ENCODE assay signal across 15 mouse cellular contexts in the genomic region with DNA sequence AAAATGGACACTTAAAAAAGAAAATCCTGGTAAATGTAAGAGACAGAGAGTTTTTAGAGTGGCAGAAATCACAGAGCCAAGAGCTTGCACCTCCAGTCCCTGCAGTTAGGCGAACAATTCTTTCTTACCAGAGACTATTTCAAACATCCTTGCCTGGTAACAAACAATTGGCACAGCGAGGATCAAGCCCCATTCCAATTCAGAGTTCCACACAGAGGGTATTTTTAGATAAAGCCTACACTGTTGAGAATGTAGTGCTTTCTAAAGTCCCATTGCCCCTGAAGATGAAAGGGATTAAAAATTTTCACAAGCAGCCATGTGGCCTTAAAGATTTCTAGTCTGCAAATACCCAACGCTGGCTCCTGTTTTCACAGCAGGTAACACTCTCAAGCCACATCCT. TPM values are rescaled to one million over a fixed set of nuclear protein-coding genes. Genes with fewer than 3 reads are reported as not detected.
A peak's percentile ranks its signal among the peaks of the same experiment; 100 is the strongest.
DNase-seq lines count a peak whose midpoint lies in the region; ATAC-seq and TF ChIP-seq lines count a peak whose summit lies in the region.
"Had no signal": no experiment of that assay in that cellular context is flagged by ENCODE, and none has a peak within 500 bp of the region (broad histone marks: within the 10 kb centered on the region; RNA-seq: fewer than 3 reads in every experiment).

No protein-coding gene starts in this region.

- H3K4me1 ChIP-seq in heart, embryonic 16.5 days (ENCODE audit: control insufficient read depth, insufficient read depth, low read length) = peaks cover 16% of the 10 kb centered on the region
- H3K4me1 ChIP-seq in lung, postnatal 0 days (ENCODE audit: insufficient read depth, low read depth, low read length) = no peaks in the 10 kb centered on the region
- H3K4me1 ChIP-seq in limb, embryonic 10.5 days = peaks cover 57% of the 10 kb centered on the region

- H3K9ac ChIP-seq in heart, embryonic 16.5 days (ENCODE audit: low read length) = no peak overlapping the region
- no peak overlapping the region for H3K9ac ChIP-seq in lung, postnatal 0 days (replicated peaks; ENCODE audit: low read depth)
- H3K9ac ChIP-seq: midbrain, embryonic 12.5 days had no signal

- H3K9me3 ChIP-seq in heart, embryonic 16.5 days (replicated peaks; ENCODE audit: control insufficient read depth, low read length) = no peaks in the 10 kb centered on the region
- H3K9me3 ChIP-seq in lung, postnatal 0 days (ENCODE audit: low read length) = no peaks in the 10 kb centered on the region
- no peaks in the 10 kb centered on the region for H3K9me3 ChIP-seq in limb, embryonic 10.5 days (replicated peaks)
- H3K9me3 ChIP-seq: midbrain, embryonic 12.5 days had no signal

- WGBS in heart, embryonic 16.5 days = 39% methylated on average over 3 of the region's 3 CpGs
- 36% methylated on average over 3 of the region's 3 CpGs for WGBS in lung, postnatal 0 days
- 62% methylated on average over 3 of the region's 3 CpGs for WGBS in limb, embryonic 10.5 days

- ATAC-seq in frontal cortex, adult (ENCODE audit: low TSS enrichment) = 0 out of 2 replicates have a peak, but pooled peaks have one; percentile 17
- ATAC-seq in heart, embryonic 16.5 days (replicated peaks; ENCODE audit: extremely low read depth, insufficient read depth, low FRiP score) = no peak
- 0 out of 2 replicates have a peak, but pooled peaks have one; percentile 5 for ATAC-seq in lung, postnatal 0 days
- ATAC-seq: intestine, postnatal 0 days; Patski had no signal

- no peak for DNase-seq in frontal cortex, postnatal 14 days (ENCODE audit: low spot score in 2 of 2)
- no peak for DNase-seq in heart, adult 18-20 months
- DNase-seq in lung, postnatal 0 days (ENCODE audit: low spot score) = no peak
- DNase-seq in lung, postnatal 14 days = no peak
- no peak for DNase-seq in limb, embryonic 10.5 days (ENCODE audit: low spot score)
- no peak for DNase-seq in right cerebral cortex, adult 2 months (ENCODE audit: low spot score in 2 of 2)
- DNase-seq: cerebellum, postnatal 25 days; thymus, adult 18-20 months had no signal

- H3K27me3 ChIP-seq in heart, embryonic 16.5 days (ENCODE audit: control insufficient read depth, insufficient read depth, low read length) = no peaks in the 10 kb centered on the region
- no peaks in the 10 kb centered on the region for H3K27me3 ChIP-seq in lung, postnatal 0 days (replicated peaks; ENCODE audit: insufficient read depth, low read length)
- H3K27me3 ChIP-seq in limb, embryonic 10.5 days (ENCODE audit: low read depth, poor library complexity, severe bottlenecking) = no peaks in the 10 kb centered on the region
- H3K27me3 ChIP-seq: midbrain, embryonic 12.5 days; Patski had no signal

- no peak overlapping the region for H3K4me2 ChIP-seq in heart, embryonic 16.5 days (ENCODE audit: low read depth, low read length)
- no peak overlapping the region for H3K4me2 ChIP-seq in lung, postnatal 0 days (replicated peaks; ENCODE audit: low read depth, low read length)
- H3K4me2 ChIP-seq: midbrain, embryonic 12.5 days had no signal

- peak overlapping the region; percentile 67 for H3K27ac ChIP-seq in heart, embryonic 16.5 days (ENCODE audit: low read length)
- peak overlapping the region; percentile 62; the same call in 1 of the 2 replicates for H3K27ac ChIP-seq in lung, postnatal 0 days (ENCODE audit: low read length)
- 0 out of 2 replicates have a peak overlapping the region, but pooled peaks have one; percentile 40 for H3K27ac ChIP-seq in limb, embryonic 10.5 days
- H3K27ac ChIP-seq: kidney, postnatal 0 days; macrophage; midbrain, embryonic 12.5 days had no signal

- no peak for TF ChIP-seq EP300 in lung, postnatal 0 days (IDR thresholded peaks at IDR 0.05)

- H3K36me3 ChIP-seq in heart, embryonic 16.5 days (ENCODE audit: control insufficient read depth, insufficient read depth) = peaks cover 5% of the 10 kb centered on the region; the same call in 1 of the 2 replicates
- no peaks in the 10 kb centered on the region for H3K36me3 ChIP-seq in lung, postnatal 0 days (ENCODE audit: insufficient read depth, low read length)
- peaks cover 55% of the 10 kb centered on the region for H3K36me3 ChIP-seq in limb, embryonic 10.5 days
- H3K36me3 ChIP-seq: midbrain, embryonic 12.5 days had no signal

- no peak for TF ChIP-seq CTCF in lung, postnatal 0 days (IDR thresholded peaks at IDR 0.05)

- no peak overlapping the region for H3K4me3 ChIP-seq in heart, embryonic 16.5 days (ENCODE audit: low read length)
- H3K4me3 ChIP-seq in lung, postnatal 0 days (ENCODE audit: low read depth, low read length) = no peak overlapping the region
- H3K4me3 ChIP-seq in limb, embryonic 10.5 days = no peak overlapping the region
- H3K4me3 ChIP-seq: midbrain, embryonic 12.5 days had no signal

RNA-seq across cellular contexts. Expression of gene Frmd6, which starts 42.5 kb away (rescaled TPM):
- 25.7 and 27.7 TPM in 2 replicates for polyA plus RNA-seq in heart, embryonic 16.5 days (2015; fragmentation: Nextera tagmentation; extraction: Ambion mirVana)
- total RNA-seq in heart, adult 18-20 months (2021) = 10 to 100 TPM; 36.7 to 37.1 TPM
- 25.5 and 27.9 TPM in 2 replicates for polyA plus RNA-seq in lung, postnatal 0 days (2015; fragmentation: Nextera tagmentation; extraction: Ambion mirVana)
- 47.9 and 55.6 TPM in 2 replicates for polyA plus RNA-seq in limb, embryonic 10.5 days (2016; fragmentation: Nextera tagmentation; extraction: Ambion mirVana)
